Mouse (Mus musculus) kidney, postnatal 0 days (tissue): ENCODE measurements at regions not wholly inside any gene's neighbourhood (a gene's known extent, or its start where the extent isn't known, plus 50 kb on each side); places are given as distances from the start of the nearest gene placed in this dataset.

Experiments
- ATAC-seq: fragments of 200-750 bp; cut with Nextera tagmentation; replicated peaks from 2 replicates; pipeline ENCODE4 v1.8.0; 2017; ENCODE audit warnings: low read depth, moderate number of reproducible peaks, moderate TSS enrichment, moderate library complexity; ENCODE audit not compliant: low FRiP score
- DNase-seq: peaks from one replicate; pipeline ENCODE4 v3.0.0-alpha.2; 2016; ENCODE audit warnings: low spot score
- H3K27ac ChIP-seq: fragments of 300-500 bp; sonication (generic); 2 replicates; pipeline ENCODE4 v1.5.1; 2014; ENCODE audit warnings: mild to moderate bottlenecking
- H3K27me3 ChIP-seq: fragments of 300-500 bp; sonication (generic); 2 replicates; pipeline ENCODE4 v1.6.1; 2014; ENCODE audit warnings: low read length, mixed read lengths; ENCODE audit not compliant: insufficient read depth
- H3K36me3 ChIP-seq: fragments of 300-500 bp; sonication (generic); 2 replicates; pipeline ENCODE4 v1.6.1; 2014; ENCODE audit warnings: low read length, mixed read lengths; ENCODE audit not compliant: insufficient read depth
- H3K4me1 ChIP-seq: fragments of 300-500 bp; sonication (generic); replicated peaks from 2 replicates; pipeline ENCODE4 v1.6.1; 2014; ENCODE audit warnings: antibody characterized with exemption, low read length, mixed read lengths; ENCODE audit not compliant: insufficient read depth
- H3K4me2 ChIP-seq: fragments of 300-500 bp; sonication (generic); 2 replicates; pipeline ENCODE4 v1.6.1; 2014; ENCODE audit warnings: mild to moderate bottlenecking, low read length, moderate library complexity, mixed read lengths
- H3K4me3 ChIP-seq: fragments of 300-500 bp; sonication (generic); replicated peaks from 2 replicates; pipeline ENCODE4 v1.5.1; 2014; ENCODE audit warnings: low read depth, low read length
- H3K9ac ChIP-seq: fragments of 300-500 bp; sonication (generic); 2 replicates; pipeline ENCODE4 v1.6.1; 2014; ENCODE audit warnings: low read depth, low read length
- H3K9me3 ChIP-seq: fragments of 300-500 bp; sonication (generic); replicated peaks from 2 replicates; pipeline ENCODE4 v1.6.1; 2016; ENCODE audit warnings: low read length, inconsistent platforms, mixed read lengths
- CTCF ChIP-seq: IDR thresholded peaks from 2 replicates; pipeline ENCODE4 v1.5.1; 2016; ENCODE audit warnings: antibody characterized with exemption, low read depth, mild to moderate bottlenecking, moderate library complexity
- WGBS: fragments of 180-500 bp; shearing (Covaris S2); extraction: QIAGEN DNeasy Blood & Tissue Kit; methylation state at CpG from one replicate; pipeline ENCODE4 v1.1.7; 2014; 5-methylcytosine and 5-hydroxymethylcytosine counted together

GRCm38 (mm10) chr16:84650646-84651045 is 84.9 kb downstream of the Mrpl39 start:
- 65% methylated on average over 1 of the region's 1 CpGs for WGBS
- TF ChIP-seq CTCF, result no peak
- H3K4me3 ChIP-seq, result no peak overlapping the region
- no peaks in the 10 kb centered on the region for H3K9me3 ChIP-seq
- ATAC-seq (no peak), DNase-seq (no peak)
- H3K27me3 ChIP-seq, result no peaks in the 10 kb centered on the region
- H3K4me1 ChIP-seq, result no peaks in the 10 kb centered on the region
- no peak overlapping the region for H3K27ac ChIP-seq
- H3K36me3 ChIP-seq, result no peaks in the 10 kb centered on the region
- no peak overlapping the region for H3K4me2 ChIP-seq
- H3K9ac ChIP-seq, result no peak overlapping the region

GRCm38 (mm10) chr16:84653873-84654272 is 81.7 kb downstream of the Mrpl39 start:
- Histone ChIP-seq H3K9me3 (no peaks in the 10 kb centered on the region), H3K9ac (no peak overlapping the region), H3K4me2 (no peak overlapping the region), H3K4me1 (no peaks in the 10 kb centered on the region), H3K4me3 (no peak overlapping the region), H3K36me3 (no peaks in the 10 kb centered on the region), H3K27ac (no peak overlapping the region), H3K27me3 (no peaks in the 10 kb centered on the region)
- no peak for TF ChIP-seq CTCF
- no peak for ATAC-seq
- 91% methylated on average over 1 of the region's 1 CpGs for WGBS
- no peak for DNase-seq

- no peak for ATAC-seq
- H3K9me3 ChIP-seq, result no peaks in the 10 kb centered on the region
- TF ChIP-seq CTCF, result no peak
- H3K9ac ChIP-seq, result no peak overlapping the region
- H3K27me3 ChIP-seq, result no peaks in the 10 kb centered on the region
- no peak overlapping the region for H3K4me3 ChIP-seq
- 58% methylated on average over 3 of the region's 3 CpGs for WGBS
- H3K27ac ChIP-seq, result no peak overlapping the region
- DNase-seq, result no peak
- H3K36me3 ChIP-seq, result no peaks in the 10 kb centered on the region
- no peaks in the 10 kb centered on the region for H3K4me1 ChIP-seq
- no peak overlapping the region for H3K4me2 ChIP-seq
Measured at GRCm38 (mm10) chr16:84661879-84662278, 73.7 kb downstream of the Mrpl39 start.

GRCm38 (mm10) chr16:84663581-84663980 is 72.0 kb downstream of the Mrpl39 start:
- Histone ChIP-seq H3K4me2 (no peak overlapping the region), H3K4me3 (no peak overlapping the region), H3K27ac (no peak overlapping the region), H3K4me1 (no peaks in the 10 kb centered on the region), H3K9ac (no peak overlapping the region), H3K36me3 (no peaks in the 10 kb centered on the region), H3K9me3 (no peaks in the 10 kb centered on the region), H3K27me3 (no peaks in the 10 kb centered on the region)
- DNase-seq (no peak), ATAC-seq (no peak)
- TF ChIP-seq CTCF, result no peak
- whole genome bisulfite sequencing, result 80% methylated on average over 4 of the region's 4 CpGs
